Mouse (Mus musculus): ENCODE data around the gene Tnni3k. TPM values are rescaled to one million over a fixed set of nuclear protein-coding genes. Genes with fewer than 3 reads are reported as not detected.

Tnni3k gene
- polyA plus RNA-seq, 1 experiment from 2014 or later, result 14.2 TPM

DNA sequence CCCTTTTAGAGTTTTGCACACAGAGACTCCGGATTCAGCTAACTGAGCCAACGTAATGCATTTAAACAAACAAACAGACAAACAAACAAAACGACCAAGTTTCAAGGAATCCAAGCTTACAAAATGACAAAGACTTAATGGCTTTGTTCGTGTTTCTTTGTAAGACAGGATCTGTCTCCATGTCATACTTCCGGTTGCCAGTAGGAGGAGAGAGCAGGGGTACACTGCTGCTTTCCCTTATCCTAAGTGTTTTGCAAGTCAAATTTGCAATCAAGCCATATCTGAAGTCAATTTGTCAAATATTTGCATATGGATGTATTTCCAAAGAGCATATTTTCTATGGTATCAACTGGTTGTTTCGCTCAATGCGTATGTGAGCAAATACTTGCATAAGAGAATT, 20.9 kb downstream of the Tnni3k start:
- H3K4me1 ChIP-seq, result peaks cover 5% of the 10 kb centered on the region
- peaks cover 20% of the 10 kb centered on the region; the same call in 1 of the 2 replicates for H3K36me3 ChIP-seq
- no peak overlapping the region for H3K27ac ChIP-seq
- 75% methylated on average over 7 of the region's 7 CpGs for WGBS
- no peak for DNase-seq (ENCODE audit: low spot score)
- H3K9me3 ChIP-seq, result no peaks in the 10 kb centered on the region
- H3K4me3 ChIP-seq, result no peak overlapping the region
- H3K27me3 ChIP-seq (ENCODE audit: insufficient read depth, poor library complexity, severe bottlenecking), result no peaks in the 10 kb centered on the region

GRCm38 (mm10) chr3:155030200-155030599, 25.0 kb downstream of the Tnni3k start:
- no peak for DNase-seq (ENCODE audit: low spot score)
- peaks cover 10% of the 10 kb centered on the region; the same call in 1 of the 2 replicates for H3K36me3 ChIP-seq
- no peaks in the 10 kb centered on the region for H3K4me1 ChIP-seq
- no peak overlapping the region for H3K27ac ChIP-seq
- H3K9me3 ChIP-seq, result no peaks in the 10 kb centered on the region
- WGBS, result 83% methylated on average over 9 of the region's 9 CpGs
- H3K4me3 ChIP-seq, result no peak overlapping the region
- H3K27me3 ChIP-seq (ENCODE audit: insufficient read depth, poor library complexity, severe bottlenecking), result no peaks in the 10 kb centered on the region

DNA sequence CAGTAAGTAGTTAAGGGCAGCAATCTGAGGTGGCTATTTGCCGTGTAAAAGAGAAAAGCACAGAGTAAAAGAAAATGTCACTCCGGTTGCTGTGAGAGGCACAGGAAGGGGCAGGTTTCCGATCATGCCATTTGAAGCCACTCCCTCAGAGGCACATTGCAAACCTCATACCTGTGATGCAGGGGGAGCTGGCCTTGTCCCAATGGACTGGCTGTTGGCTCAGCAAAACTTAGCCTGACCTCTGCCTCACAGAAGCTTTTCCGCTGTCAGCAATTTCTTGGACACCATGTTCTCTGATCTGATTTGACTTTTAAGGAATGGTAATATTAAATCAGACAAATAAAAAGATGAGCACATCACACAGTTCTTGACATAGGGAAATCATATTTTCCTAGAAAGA, 52.4 kb downstream of the Tnni3k start:
- H3K4me3 ChIP-seq, result no peak overlapping the region
- no peaks in the 10 kb centered on the region for H3K9me3 ChIP-seq
- H3K36me3 ChIP-seq, result no peaks in the 10 kb centered on the region
- H3K27me3 ChIP-seq (ENCODE audit: insufficient read depth, poor library complexity, severe bottlenecking), result no peaks in the 10 kb centered on the region
- no peak overlapping the region for H3K27ac ChIP-seq
- H3K4me1 ChIP-seq, result no peaks in the 10 kb centered on the region
- WGBS, result 80% methylated on average over 4 of the region's 4 CpGs
- no peak for DNase-seq (ENCODE audit: low spot score)

GRCm38 (mm10) chr3:155001056-155001455, 54.2 kb downstream of the Tnni3k start:
- Histone ChIP-seq H3K36me3 (no peaks in the 10 kb centered on the region), H3K9me3 (no peaks in the 10 kb centered on the region), H3K4me3 (no peak overlapping the region), H3K27ac (no peak overlapping the region), H3K4me1 (no peaks in the 10 kb centered on the region), H3K27me3 (ENCODE audit: insufficient read depth, poor library complexity, severe bottlenecking) (no peaks in the 10 kb centered on the region)
- DNase-seq (ENCODE audit: low spot score), result no peak

GRCm38 (mm10) chr3:154992678-154993077, 62.5 kb downstream of the Tnni3k start:
- Histone ChIP-seq H3K9me3 (no peaks in the 10 kb centered on the region), H3K4me1 (no peaks in the 10 kb centered on the region), H3K27ac (no peak overlapping the region), H3K36me3 (peaks cover 6% of the 10 kb centered on the region; the same call in 1 of the 2 replicates), H3K4me3 (no peak overlapping the region), H3K27me3 (ENCODE audit: insufficient read depth, poor library complexity, severe bottlenecking) (no peaks in the 10 kb centered on the region)
- no peak for DNase-seq (ENCODE audit: low spot score)

DNA sequence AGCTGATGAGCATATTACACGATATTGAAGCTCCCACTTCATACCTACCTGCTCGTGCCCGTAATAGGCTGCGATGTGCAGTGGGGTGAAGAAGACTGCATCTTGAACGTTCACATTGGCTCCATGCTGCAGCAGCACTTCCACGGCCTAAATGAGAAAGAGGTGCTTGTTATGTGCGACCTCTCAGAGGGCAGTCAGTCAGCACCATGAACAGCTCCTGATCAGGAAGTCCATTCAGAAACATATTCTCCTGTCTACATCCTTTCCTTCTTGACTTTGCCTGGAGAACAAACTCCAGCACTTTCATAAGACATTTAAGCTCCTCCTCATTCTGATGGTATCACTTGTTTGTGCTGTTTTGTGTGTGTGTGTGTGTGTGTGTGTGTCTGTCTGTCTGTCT, 76.1 kb downstream of the Tnni3k start:
- no peaks in the 10 kb centered on the region for H3K27me3 ChIP-seq (ENCODE audit: insufficient read depth, poor library complexity, severe bottlenecking)
- H3K4me3 ChIP-seq, result no peak overlapping the region
- H3K36me3 ChIP-seq, result peaks cover 11% of the 10 kb centered on the region
- 81% methylated on average over 7 of the region's 7 CpGs for whole genome bisulfite sequencing
- no peak for DNase-seq (ENCODE audit: low spot score)
- no peaks in the 10 kb centered on the region for H3K9me3 ChIP-seq
- H3K27ac ChIP-seq, result no peak overlapping the region
- H3K4me1 ChIP-seq, result no peaks in the 10 kb centered on the region

- Histone ChIP-seq H3K36me3 (no peaks in the 10 kb centered on the region; the same call in 1 of the 2 replicates), H3K9me3 (no peaks in the 10 kb centered on the region), H3K4me3 (no peak overlapping the region), H3K4me1 (no peaks in the 10 kb centered on the region), H3K27me3 (ENCODE audit: insufficient read depth, poor library complexity, severe bottlenecking) (no peaks in the 10 kb centered on the region), H3K27ac (no peak overlapping the region)
- no peak for DNase-seq (ENCODE audit: low spot score)
- WGBS, result 68% methylated on average over 1 of the region's 1 CpGs
Measured at GRCm38 (mm10) chr3:154971626-154972025, 83.6 kb downstream of the Tnni3k start.

GRCm38 (mm10) chr3:154970981-154971380, 84.2 kb downstream of the Tnni3k start:
- no peak overlapping the region for H3K4me3 ChIP-seq
- H3K27ac ChIP-seq, result no peak overlapping the region
- H3K27me3 ChIP-seq (ENCODE audit: insufficient read depth, poor library complexity, severe bottlenecking), result no peaks in the 10 kb centered on the region
- no peaks in the 10 kb centered on the region for H3K4me1 ChIP-seq
- no peaks in the 10 kb centered on the region for H3K9me3 ChIP-seq
- no peaks in the 10 kb centered on the region; the same call in 1 of the 2 replicates for H3K36me3 ChIP-seq
- 80% methylated on average over 2 of the region's 2 CpGs for WGBS
- no peak for DNase-seq (ENCODE audit: low spot score)

DNA sequence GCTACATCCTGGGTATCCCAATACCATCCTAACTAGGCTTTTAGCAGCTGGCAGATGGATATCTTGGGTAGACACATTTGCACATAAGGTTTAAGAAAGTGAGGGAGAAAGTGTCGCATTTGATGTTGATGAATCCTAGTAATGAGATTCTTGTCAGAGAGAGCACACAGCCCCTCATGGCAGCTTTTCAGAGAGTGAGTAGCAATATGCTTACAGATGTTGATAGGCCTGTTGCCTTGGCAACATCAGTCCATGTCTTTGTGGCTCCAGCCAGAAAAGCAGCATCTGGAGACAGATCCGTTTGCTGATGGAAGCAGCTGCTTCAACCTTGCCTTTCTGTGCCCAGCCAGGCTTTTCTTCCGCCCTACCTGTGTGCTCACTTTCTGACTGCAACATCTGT, 93.9 kb downstream of the Tnni3k start:
- no peak for DNase-seq (ENCODE audit: low spot score)
- Histone ChIP-seq H3K27me3 (ENCODE audit: insufficient read depth, poor library complexity, severe bottlenecking) (no peaks in the 10 kb centered on the region), H3K9me3 (no peaks in the 10 kb centered on the region), H3K36me3 (peaks cover 29% of the 10 kb centered on the region; the same call in 1 of the 2 replicates), H3K27ac (no peak overlapping the region), H3K4me1 (no peaks in the 10 kb centered on the region), H3K4me3 (no peak overlapping the region)
- WGBS, result 80% methylated on average over 3 of the region's 3 CpGs

DNA sequence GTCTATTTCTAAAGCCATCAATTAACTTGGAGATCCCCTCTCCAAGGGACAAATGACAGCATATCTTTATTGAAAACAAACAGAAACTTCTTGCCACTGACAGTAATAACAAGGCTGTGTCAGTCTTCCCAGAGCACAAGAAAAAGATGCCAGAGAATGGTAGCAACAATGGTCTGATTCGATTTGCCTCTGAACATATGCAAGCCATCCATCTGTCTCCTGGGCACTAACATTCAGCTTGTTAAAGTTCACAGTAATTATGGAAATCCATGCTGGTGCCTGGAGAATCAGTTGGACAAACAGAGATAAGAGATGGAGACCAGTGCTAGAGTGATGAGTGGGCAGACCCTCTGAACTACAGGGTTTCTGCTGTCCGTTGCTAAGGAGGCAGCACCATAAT, 102.1 kb downstream of the Tnni3k start:
- Histone ChIP-seq H3K4me3 (no peak overlapping the region), H3K27me3 (ENCODE audit: insufficient read depth, poor library complexity, severe bottlenecking) (no peaks in the 10 kb centered on the region), H3K36me3 (no peaks in the 10 kb centered on the region; the same call in 1 of the 2 replicates), H3K9me3 (no peaks in the 10 kb centered on the region), H3K27ac (no peak overlapping the region), H3K4me1 (no peaks in the 10 kb centered on the region)
- DNase-seq (ENCODE audit: low spot score), result no peak
- WGBS, result 70% methylated on average over 2 of the region's 2 CpGs

- Histone ChIP-seq H3K4me1 (no peaks in the 10 kb centered on the region), H3K4me3 (no peak overlapping the region), H3K27ac (no peak overlapping the region), H3K36me3 (peaks cover 2% of the 10 kb centered on the region; the same call in 1 of the 2 replicates), H3K9me3 (no peaks in the 10 kb centered on the region), H3K27me3 (ENCODE audit: insufficient read depth, poor library complexity, severe bottlenecking) (no peaks in the 10 kb centered on the region)
- WGBS, result 70% methylated on average over 2 of the region's 2 CpGs
- DNase-seq (ENCODE audit: low spot score), result no peak
Measured at GRCm38 (mm10) chr3:154949551-154949950, 105.7 kb downstream of the Tnni3k start.

- Histone ChIP-seq H3K4me1 (no peaks in the 10 kb centered on the region), H3K36me3 (peaks cover 2% of the 10 kb centered on the region; the same call in 1 of the 2 replicates), H3K4me3 (no peak overlapping the region), H3K27ac (no peak overlapping the region), H3K27me3 (ENCODE audit: insufficient read depth, poor library complexity, severe bottlenecking) (no peaks in the 10 kb centered on the region), H3K9me3 (no peaks in the 10 kb centered on the region)
- DNase-seq (ENCODE audit: low spot score), result no peak
- 58% methylated on average over 6 of the region's 6 CpGs for WGBS
Measured at GRCm38 (mm10) chr3:154945688-154946161, 109.5 kb downstream of the Tnni3k start.

DNA sequence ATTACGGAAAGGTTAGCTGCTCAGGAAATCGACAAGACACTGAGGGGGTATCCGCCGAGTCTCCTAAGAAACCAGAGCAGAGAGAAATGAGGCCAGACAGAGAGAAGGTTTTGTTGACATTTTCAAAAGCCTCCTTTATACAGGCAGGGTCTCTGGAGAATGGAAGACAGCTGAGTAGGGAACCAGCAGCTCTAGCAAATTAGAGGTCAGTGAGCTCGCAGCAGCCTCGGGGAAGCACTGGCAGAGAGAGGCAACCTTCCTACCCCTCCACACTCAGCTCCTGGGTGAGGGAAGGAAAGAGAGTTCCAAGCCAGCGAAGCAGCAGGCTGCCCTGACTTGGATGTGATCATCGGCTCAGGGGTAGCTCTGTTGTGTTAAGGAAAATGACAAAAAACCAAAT, 127.5 kb downstream of the Tnni3k start:
- H3K4me3 ChIP-seq, result no peak overlapping the region
- no peak overlapping the region for H3K27ac ChIP-seq
- no peaks in the 10 kb centered on the region for H3K27me3 ChIP-seq (ENCODE audit: insufficient read depth, poor library complexity, severe bottlenecking)
- H3K9me3 ChIP-seq, result no peaks in the 10 kb centered on the region
- 69% methylated on average over 8 of the region's 8 CpGs for WGBS
- no peak for DNase-seq (ENCODE audit: low spot score)
- no peaks in the 10 kb centered on the region for H3K36me3 ChIP-seq
- H3K4me1 ChIP-seq, result no peaks in the 10 kb centered on the region

GRCm38 (mm10) chr3:154924936-154925335, 130.3 kb downstream of the Tnni3k start:
- Histone ChIP-seq H3K27ac (no peak overlapping the region), H3K9me3 (no peaks in the 10 kb centered on the region), H3K4me1 (no peaks in the 10 kb centered on the region), H3K36me3 (no peaks in the 10 kb centered on the region), H3K4me3 (no peak overlapping the region), H3K27me3 (ENCODE audit: insufficient read depth, poor library complexity, severe bottlenecking) (no peaks in the 10 kb centered on the region)
- 86% methylated on average over 8 of the region's 8 CpGs for WGBS
- no peak for DNase-seq (ENCODE audit: low spot score)

All from heart, embryonic 10.5 days (tissue).